Mouse (Mus musculus) heart, adult 2 months (tissue): Measurements from ENCODE around the gene Otol1. TPM values are rescaled to one million over a fixed set of nuclear protein-coding genes. Genes with fewer than 3 reads are reported as not detected.

Source experiments
- DNase-seq, 2 experiments: peaks; one replicate each; pipeline ENCODE4 v3.0.0; 2021
- H3K27ac ChIP-seq: fragments of 200-600 bp; 2 replicates; pipeline ENCODE4 v1.8.1; 2022
- H3K27me3 ChIP-seq: fragments of 200-500 bp; 2 replicates; pipeline ENCODE4 v1.6.1; 2012; ENCODE audit warnings: mild to moderate bottlenecking, low read length, inconsistent platforms, mixed read lengths; ENCODE audit not compliant: control insufficient read depth, insufficient read depth
- H3K36me3 ChIP-seq: fragments of 200-500 bp; 2 replicates; pipeline ENCODE4 v1.6.1; 2012; ENCODE audit warnings: low read length, inconsistent platforms; ENCODE audit not compliant: control insufficient read depth, insufficient read depth
- H3K4me1 ChIP-seq: fragments of 200-500 bp; 2 replicates; pipeline ENCODE4 v1.6.1; 2011; ENCODE audit warnings: low read length; ENCODE audit not compliant: control insufficient read depth, insufficient read depth
- H3K4me3 ChIP-seq: fragments of 200-600 bp; 2 replicates; pipeline ENCODE4 v1.8.1; 2022
- H3K79me2 ChIP-seq: fragments of 200-500 bp; replicated peaks from 2 replicates; pipeline ENCODE4 v1.6.1; 2012; ENCODE audit warnings: mild to moderate bottlenecking, inconsistent platforms, low read length, moderate library complexity, mixed read lengths; ENCODE audit not compliant: control insufficient read depth, insufficient read depth
- H3K9ac ChIP-seq: fragments of 200-500 bp; 2 replicates; pipeline ENCODE4 v1.6.1; 2012; ENCODE audit warnings: low read depth, mild to moderate bottlenecking, control low read depth, inconsistent platforms, low read length, mixed read lengths
- CTCF ChIP-seq: fragments of 200-600 bp; IDR thresholded peaks from 2 replicates; pipeline ENCODE4 v1.8.1; 2022; ENCODE audit warnings: antibody characterized with exemption, mild to moderate bottlenecking, moderate library complexity
- EP300 ChIP-seq: fragments of 200-500 bp; IDR thresholded peaks from 2 replicates; pipeline ENCODE4 v1.6.1; 2011; ENCODE audit warnings: low read depth, low read length, control low read depth; ENCODE audit not compliant: insufficient read depth
- POLR2A ChIP-seq: fragments of 200-500 bp; IDR thresholded peaks from 2 replicates; pipeline ENCODE4 v1.6.1; 2011; ENCODE audit warnings: mild to moderate bottlenecking, low read depth, low read length, control low read depth; ENCODE audit not compliant: insufficient read depth
- WGBS: fragments of 180-500 bp; shearing (Covaris S2); methylation state at CpG from one replicate; pipeline ENCODE4 v1.1.7; 2018; 5-methylcytosine and 5-hydroxymethylcytosine counted together
- intact Hi-C: fragments of 180-260 bp; cut with DNase I; formaldehyde crosslinking; loops from one replicate; pipeline ENCODE4 v1.15.1; 2025
- long read RNA-seq: library from polyadenylated mRNA; stranded (forward); transcript quantifications from one replicate; pipeline ENCODE4 v2.0.0, GENCODE M21; 2021
- polyA plus RNA-seq: library from polyadenylated mRNA; depleted of rRNA; stranded (reverse); fragments of >200 nt; gene quantifications from 2 replicates; pipeline ENCODE4 v1.2.3, GENCODE M21; 2012; rRNA removed
- total RNA-seq, 2 experiments: library from RNA; stranded (reverse); gene quantifications; 2 replicates each; pipeline ENCODE4 v1.2.3; 2021

Gene Otol1
- total RNA-seq (not detected), polyA plus RNA-seq (not detected in 2 replicates)
- long read RNA-seq = 0 reads

DNA sequence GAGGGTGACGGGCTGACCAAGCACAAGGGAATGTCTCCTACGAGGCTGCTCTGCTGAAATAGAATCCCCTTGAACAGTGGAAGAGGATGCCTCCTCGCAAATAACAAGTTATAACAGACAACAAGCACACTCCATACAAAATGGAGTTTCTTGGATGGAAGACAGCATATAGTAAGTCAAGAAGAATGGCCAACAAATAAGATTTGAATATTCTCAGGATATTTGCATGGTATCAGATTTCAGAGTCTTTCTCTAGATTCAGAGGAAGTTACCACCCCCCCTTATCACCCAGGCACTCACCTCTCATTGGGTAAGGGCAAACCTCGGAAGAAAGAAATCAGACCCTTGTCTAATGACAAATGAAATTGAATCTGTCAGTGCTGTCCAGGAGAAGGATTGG, at the start of gene Otol1:
Otol1 (plus strand) TSS at position 301 of the 400 bp plus-strand sequence.
- DNase-seq = no peak
- no peaks in the 10 kb centered on the region for H3K27me3 ChIP-seq
- H3K79me2 ChIP-seq = no peaks in the 10 kb centered on the region
- no peak for TF ChIP-seq EP300
- TF ChIP-seq CTCF = no peak
- TF ChIP-seq POLR2A = no peak
- no peaks in the 10 kb centered on the region for H3K36me3 ChIP-seq
- no peak within 1 kb of the TSS for H3K4me3 ChIP-seq
- 58% methylated on average over 4 of the region's 4 CpGs for WGBS
- no peaks in the 10 kb centered on the region for H3K4me1 ChIP-seq
- H3K27ac ChIP-seq = no peak within 1 kb of the TSS
- H3K9ac ChIP-seq = no peak within 1 kb of the TSS
- intact Hi-C loops = no loop called here

DNA sequence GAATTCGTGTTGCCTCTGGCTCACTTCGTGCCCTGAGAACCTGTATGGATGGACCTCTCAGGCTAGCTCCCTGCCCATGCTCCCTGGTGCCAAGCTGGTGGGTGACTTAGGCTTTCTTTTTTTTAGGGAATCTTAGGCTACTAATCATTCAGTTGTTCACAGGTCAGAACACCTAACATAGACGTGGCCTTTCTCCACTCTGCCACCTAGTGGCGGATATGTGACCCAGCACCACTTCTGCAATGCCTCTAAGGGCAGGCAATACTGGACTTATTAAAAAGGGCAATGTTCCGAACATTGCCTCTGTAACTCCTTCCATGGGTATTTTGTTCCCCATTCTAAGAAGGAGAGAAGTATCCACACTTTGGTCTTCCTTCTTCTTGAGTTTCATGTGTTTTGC, 45.2 kb upstream of the Otol1 start:
- 55% methylated on average over 5 of the region's 5 CpGs for WGBS
- H3K4me1 ChIP-seq = no peaks in the 10 kb centered on the region
- no peak overlapping the region for H3K9ac ChIP-seq
- no peak for DNase-seq
- H3K4me3 ChIP-seq = no peak overlapping the region
- H3K27me3 ChIP-seq = no peaks in the 10 kb centered on the region
- no peak for TF ChIP-seq EP300
- TF ChIP-seq CTCF = peak; percentile 74
- intact Hi-C loops = no loop called here
- H3K27ac ChIP-seq = no peak overlapping the region
- H3K36me3 ChIP-seq = no peaks in the 10 kb centered on the region
- no peaks in the 10 kb centered on the region for H3K79me2 ChIP-seq

DNA sequence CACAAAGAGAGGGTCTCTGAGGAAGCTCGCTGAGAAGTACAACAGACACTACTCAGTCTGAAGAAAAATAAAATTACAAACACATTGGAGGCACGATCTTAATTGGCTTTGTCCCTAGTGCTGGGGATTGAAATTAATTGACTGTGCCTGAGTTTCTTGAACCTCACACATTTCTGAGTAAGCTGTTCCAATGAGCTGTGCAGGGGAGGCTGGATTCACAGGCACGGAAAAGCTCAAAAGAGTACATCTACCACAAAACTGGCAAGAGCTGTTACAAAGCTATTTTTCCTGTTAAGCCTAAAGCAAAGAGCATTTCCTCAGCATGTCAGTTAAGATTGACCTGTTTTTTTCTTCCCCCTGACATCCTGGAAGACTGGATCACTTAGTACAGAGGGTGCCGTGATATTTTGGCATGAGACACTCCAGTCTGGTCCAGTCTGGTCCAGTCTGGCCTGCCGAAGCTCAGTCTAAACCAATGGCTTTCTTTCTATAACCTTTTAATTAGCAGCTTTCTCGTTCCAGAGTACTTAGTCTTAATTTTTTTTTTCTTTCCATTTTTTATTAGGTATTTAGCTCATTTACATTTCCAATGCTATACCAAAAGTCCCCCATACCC, 35.8 kb upstream of the Otol1 start:
- Histone ChIP-seq H3K79me2 (no peaks in the 10 kb centered on the region), H3K4me3 (no peak overlapping the region), H3K27me3 (no peaks in the 10 kb centered on the region), H3K36me3 (no peaks in the 10 kb centered on the region), H3K9ac (no peak overlapping the region), H3K27ac (no peak overlapping the region), H3K4me1 (no peaks in the 10 kb centered on the region)
- intact Hi-C loops = no loop called here
- no peak for DNase-seq
- WGBS = 69% methylated on average over 6 of the region's 6 CpGs
- no peak for TF ChIP-seq POLR2A
- no peak for TF ChIP-seq CTCF
- TF ChIP-seq EP300 = no peak

DNA sequence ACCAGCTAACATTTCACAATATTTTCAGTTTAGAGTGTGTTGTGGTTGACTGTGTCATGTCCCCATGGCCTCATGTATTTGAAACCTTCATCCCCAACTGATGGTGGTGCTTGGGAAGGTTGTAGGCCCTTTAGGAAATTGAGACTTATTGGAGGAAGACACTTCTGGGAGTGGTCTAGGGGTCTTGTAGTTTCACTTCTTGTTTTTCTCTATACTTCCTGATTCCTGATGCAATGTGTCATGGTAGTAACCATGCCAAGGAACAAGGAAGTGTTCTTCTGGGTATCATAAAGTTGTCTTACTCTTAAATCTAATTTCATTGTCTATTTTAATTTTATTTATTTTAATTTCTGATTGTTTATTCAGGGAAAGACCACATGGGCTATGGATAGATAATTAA, 29.3 kb upstream of the Otol1 start:
- H3K79me2 ChIP-seq = no peaks in the 10 kb centered on the region
- H3K4me1 ChIP-seq = no peaks in the 10 kb centered on the region
- H3K27me3 ChIP-seq = no peaks in the 10 kb centered on the region
- no peak overlapping the region for H3K4me3 ChIP-seq
- no peaks in the 10 kb centered on the region for H3K36me3 ChIP-seq
- intact Hi-C loops = no loop called here
- DNase-seq = no peak
- no peak overlapping the region for H3K27ac ChIP-seq
- TF ChIP-seq POLR2A = no peak
- TF ChIP-seq EP300 = no peak
- no peak for TF ChIP-seq CTCF
- no peak overlapping the region for H3K9ac ChIP-seq

DNA sequence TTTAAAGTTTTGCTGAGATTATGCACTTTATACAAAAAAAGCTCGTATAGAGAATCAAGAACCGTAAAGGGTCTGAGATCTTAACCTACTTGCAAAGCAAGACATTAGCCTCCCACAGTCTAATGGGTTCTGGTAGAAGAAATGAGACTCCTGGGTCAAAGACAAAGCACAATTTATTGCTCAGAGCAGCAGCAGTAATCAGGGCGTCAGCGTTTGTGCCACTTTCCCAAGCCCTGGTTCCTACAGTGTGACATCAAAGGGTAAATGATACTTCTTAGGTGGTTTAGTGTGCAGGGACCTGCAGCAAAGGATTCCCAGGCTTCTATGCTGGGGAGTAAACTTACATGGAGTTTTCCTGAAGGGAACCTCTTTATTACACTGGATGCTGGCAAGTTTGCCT, 13.6 kb upstream of the Otol1 start:
- Histone ChIP-seq H3K79me2 (no peaks in the 10 kb centered on the region), H3K27me3 (no peaks in the 10 kb centered on the region), H3K9ac (no peak overlapping the region), H3K27ac (no peak overlapping the region), H3K4me3 (no peak overlapping the region), H3K4me1 (no peaks in the 10 kb centered on the region), H3K36me3 (no peaks in the 10 kb centered on the region)
- no peak for DNase-seq
- no peak for TF ChIP-seq POLR2A
- no peak for TF ChIP-seq EP300
- TF ChIP-seq CTCF = no peak
- intact Hi-C loops = no loop called here
- 78% methylated on average over 4 of the region's 4 CpGs for WGBS

DNA sequence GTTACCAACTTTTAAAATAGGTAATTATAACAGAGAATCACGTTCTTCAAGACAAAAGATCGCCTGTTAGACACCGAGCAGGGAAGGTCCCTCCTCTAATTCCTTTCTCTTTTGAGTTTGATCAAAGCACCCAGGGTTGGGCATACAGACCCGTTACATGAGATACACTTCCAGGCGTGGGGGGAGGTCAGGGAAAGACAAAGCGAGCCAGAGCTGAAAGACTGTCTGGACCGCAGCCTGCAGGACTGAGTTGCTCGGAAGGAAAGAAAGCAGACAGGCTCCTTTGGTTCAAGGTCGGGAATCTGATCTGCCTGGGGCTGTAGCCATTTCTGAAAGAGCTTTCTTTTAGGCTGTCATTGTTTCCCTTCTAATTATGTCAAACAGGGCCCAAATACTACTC, 5.9 kb upstream of the Otol1 start:
- no peak for DNase-seq
- intact Hi-C loops = no loop called here
- no peak overlapping the region for H3K4me3 ChIP-seq
- H3K27me3 ChIP-seq = no peaks in the 10 kb centered on the region
- no peaks in the 10 kb centered on the region for H3K36me3 ChIP-seq
- no peaks in the 10 kb centered on the region for H3K4me1 ChIP-seq
- TF ChIP-seq POLR2A (no peak), CTCF (no peak), EP300 (no peak)
- 62% methylated on average over 9 of the region's 9 CpGs for WGBS
- H3K79me2 ChIP-seq = no peaks in the 10 kb centered on the region
- H3K27ac ChIP-seq = no peak overlapping the region
- no peak overlapping the region for H3K9ac ChIP-seq
